Mouse (Mus musculus): ENCODE measurements at regions not wholly inside any gene's neighbourhood (a gene's known extent, or its start where the extent isn't known, plus 50 kb on each side); places are given as distances from the start of the nearest gene placed in this dataset.

GRCm38 (mm10) chr1:181302151-181302550, 50.3 kb upstream of the Cnih3 start:
- no peak for TF ChIP-seq CTCF (IDR thresholded peaks at IDR 0.05; ENCODE audit: extremely low read depth, insufficient read depth, low read length)
- no peak for TF ChIP-seq POLR2A (IDR thresholded peaks at IDR 0.05; ENCODE audit: extremely low read depth, insufficient read depth, low read length)
